Mouse (Mus musculus) heart, postnatal 4 days (tissue): ENCODE data around the gene Mmp28. TPM values are rescaled to one million over a fixed set of nuclear protein-coding genes. Genes with fewer than 3 reads are reported as not detected.

Experiments
- DNase-seq: peaks from one replicate; pipeline ENCODE4 v3.0.0; 2021
- total RNA-seq, 2 experiments: library from RNA; stranded (reverse); gene quantifications; 2 replicates each; pipeline ENCODE4 v1.2.3; 2021

Gene Mmp28
- total RNA-seq = 1 to 10 TPM; 7.0 to 7.1 TPM

DNA sequence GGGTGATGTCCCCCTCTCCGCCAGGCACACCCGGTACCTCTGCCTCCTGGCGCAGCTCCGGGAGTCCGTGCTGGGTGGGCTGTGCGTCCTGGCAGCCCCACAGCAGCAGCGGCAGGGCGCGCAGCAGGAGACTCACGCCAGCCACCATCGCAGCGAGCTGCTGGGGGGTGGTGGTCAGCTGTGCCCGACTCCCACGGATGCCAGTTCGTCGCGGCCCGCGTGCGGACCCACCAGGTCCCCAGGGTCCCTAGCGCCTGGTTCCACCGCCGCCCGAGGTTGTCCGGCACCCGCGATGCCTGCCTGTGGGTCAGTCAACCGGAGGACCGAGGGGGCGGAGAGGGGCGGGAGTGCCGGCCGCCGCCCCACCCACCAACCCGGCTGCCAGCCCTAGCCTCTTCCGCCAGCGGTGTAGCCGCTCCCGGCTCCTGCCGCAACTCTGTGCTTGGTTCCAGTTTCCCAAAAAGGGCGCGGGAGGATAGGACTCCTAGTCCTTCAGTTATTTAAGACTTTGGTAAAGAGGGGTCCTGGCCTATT lies at the start of gene Mmp28:
Mmp28 (minus strand) TSS at position 361 of the 534 bp plus-strand sequence.
- DNase-seq = peak; percentile 73

- DNase-seq = no peak
Measured at GRCm38 (mm10) chr11:83509521-83509920, 46.6 kb upstream of the Mmp28 start.

DNA sequence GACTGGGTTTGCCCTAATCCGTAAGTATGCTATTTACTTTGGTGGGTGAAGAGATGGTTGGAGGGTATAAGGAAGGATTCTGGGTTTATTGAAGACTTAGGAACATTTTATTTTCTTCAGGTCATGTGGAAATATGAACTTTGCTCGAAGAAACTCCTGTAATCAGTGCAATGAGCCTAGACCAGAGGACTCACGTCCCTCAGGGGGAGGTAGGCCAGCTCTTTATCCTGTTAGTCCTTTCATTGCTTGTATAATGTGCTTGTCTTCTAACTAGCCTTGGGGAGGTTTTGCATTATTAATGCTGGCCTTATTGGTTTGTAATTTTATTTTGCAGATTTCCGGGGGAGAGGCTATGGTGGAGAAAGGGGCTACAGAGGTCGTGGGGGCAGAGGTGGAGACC lies 41.4 kb upstream of the Mmp28 start:
- DNase-seq = no peak

- no peak for DNase-seq
Measured at GRCm38 (mm10) chr11:83495571-83495970, 32.7 kb upstream of the Mmp28 start.

DNA sequence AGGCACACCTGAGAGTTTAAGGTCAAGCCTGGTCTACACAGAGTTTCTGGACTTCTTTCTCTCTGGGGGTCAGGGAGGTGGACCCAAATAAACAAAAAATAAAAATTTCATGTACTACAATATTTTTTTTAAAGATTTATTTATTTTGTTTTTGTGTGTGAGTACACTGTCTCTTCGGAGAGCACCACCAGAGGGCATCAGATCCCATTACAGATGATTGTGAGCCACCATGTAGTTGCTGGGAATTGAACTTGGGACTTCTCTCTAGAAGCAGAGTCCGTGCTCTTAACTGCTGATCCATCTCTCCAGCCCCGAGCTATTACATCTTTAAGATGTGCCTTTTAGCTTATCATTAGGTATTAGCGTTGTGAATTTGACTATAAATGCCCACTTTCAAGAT lies 28.6 kb upstream of the Mmp28 start:
- no peak for DNase-seq

- DNase-seq = no peak
Measured at GRCm38 (mm10) chr11:83473235-83474016, 10.6 kb upstream of the Mmp28 start.

GRCm38 (mm10) chr11:83472324-83473234 lies 9.7 kb upstream of the Mmp28 start, which contains the start of gene Taf15:
Gene Taf15, plus strand, starts transcription at chr11:83473086.
- DNase-seq = peak; percentile 98

DNA sequence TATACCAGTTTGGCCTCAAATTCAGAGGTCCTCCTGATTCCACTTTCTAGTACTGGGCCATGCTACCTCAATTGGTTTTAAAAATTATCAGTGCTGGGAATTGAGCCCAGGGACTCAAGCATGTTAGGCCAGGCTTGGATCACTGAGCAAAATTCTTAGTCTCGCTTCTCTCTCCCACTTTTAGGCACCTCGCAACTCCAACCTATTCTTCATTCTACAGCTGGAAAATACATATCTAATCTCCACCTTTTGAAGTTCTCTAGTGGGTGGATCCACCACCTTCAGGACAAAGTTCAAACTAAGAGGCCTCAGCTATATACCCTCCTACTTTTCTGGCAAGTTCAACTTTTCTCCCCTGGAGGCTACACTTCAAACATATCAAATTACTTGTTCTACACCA lies 8.9 kb upstream of the Mmp28 start:
- DNase-seq = no peak

DNA sequence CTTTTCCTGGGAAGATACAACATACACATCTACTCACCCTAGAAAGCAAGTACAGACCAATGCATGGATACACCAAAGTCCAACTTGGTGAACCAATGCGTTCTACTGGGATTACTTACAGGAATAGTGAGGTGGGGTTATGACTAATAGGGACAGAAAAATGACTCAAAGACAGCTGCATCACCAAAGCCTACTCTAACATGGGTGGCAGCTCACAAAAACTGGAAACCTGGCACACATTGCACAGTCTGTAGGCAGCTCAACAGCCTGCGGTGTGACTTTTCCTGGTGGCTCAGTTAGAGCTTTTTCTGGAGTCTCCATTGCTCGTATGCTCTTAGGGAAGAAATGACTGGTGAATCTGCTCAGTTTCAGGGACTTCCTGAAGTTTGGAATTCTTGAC lies 5.9 kb upstream of the Mmp28 start:
- DNase-seq = no peak

DNA sequence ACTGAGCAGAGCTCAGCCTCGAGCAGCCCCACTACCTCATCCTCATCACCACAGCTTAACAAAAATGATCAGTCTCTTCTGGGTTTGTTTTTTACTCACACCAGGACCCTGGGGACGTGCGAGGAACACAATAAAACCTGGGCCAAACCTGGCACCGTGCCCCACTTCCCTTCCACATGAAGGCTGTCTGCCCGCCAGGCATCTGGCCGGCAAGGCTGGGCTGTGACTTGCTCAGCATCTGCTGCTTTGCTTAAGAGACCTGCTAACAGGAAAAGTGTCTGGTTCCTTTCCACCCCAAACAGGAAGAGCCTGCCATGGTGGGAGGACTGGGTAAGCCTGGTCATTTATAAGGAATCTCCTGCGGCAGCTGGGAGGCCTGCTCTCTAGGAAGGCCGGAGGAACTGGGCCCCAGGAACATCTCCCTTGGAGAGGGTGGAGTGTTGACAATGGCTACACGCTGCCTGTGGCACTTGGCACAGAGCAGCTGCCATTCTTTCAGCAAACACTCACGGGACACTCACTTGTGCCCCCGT lies 4.3 kb upstream of the Mmp28 start:
- DNase-seq = peak; percentile 87

DNA sequence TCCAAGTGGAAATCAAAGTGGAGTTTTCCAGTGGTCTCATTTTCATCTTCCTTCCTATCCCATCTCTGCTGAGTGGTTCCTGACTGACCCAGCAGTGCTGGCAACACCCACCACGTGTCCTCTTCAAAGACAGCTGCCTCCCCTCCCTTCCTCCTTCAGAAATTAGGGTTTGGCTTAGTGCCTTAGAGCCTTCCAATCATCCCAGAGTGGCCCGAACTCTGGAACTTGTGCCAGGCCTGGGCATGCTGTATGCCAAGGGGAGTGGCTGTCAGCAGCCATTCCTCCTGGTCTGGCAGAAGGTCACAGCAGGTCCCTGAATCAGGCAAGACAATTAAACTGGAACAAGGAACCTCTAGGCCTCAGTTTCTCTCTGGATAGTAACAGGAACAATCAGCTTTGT lies 3.1 kb upstream of the Mmp28 start:
- peak; percentile 76 for DNase-seq

DNA sequence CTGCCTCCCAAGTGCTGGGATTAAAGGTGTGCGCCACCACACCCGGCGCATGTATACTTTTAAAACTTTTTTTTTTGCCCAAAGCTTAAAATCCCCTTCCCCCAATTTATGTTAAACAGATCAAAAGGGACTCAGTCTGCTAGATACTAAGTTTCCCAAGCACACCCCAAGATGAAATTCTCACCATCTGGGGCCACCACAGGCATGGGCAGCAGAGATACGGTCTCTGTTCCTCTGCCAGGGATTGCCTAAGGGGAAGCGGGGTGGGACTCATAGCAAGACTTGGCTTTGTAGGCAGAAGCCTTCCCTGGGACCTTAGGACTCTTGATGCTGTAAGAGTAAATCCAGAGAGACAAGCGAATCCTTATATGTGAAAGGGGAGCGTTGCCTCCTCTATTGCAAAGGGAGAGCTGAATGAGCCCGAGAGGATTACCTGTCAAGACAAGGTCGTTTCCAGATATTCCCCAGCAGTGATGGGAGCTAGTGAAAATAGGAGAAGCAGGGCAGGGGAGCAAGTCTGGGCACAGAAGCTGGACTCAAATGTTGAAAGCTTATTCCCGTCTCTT lies 1.3 kb downstream of the Mmp28 start:
- peak; percentile 4 for DNase-seq

DNA sequence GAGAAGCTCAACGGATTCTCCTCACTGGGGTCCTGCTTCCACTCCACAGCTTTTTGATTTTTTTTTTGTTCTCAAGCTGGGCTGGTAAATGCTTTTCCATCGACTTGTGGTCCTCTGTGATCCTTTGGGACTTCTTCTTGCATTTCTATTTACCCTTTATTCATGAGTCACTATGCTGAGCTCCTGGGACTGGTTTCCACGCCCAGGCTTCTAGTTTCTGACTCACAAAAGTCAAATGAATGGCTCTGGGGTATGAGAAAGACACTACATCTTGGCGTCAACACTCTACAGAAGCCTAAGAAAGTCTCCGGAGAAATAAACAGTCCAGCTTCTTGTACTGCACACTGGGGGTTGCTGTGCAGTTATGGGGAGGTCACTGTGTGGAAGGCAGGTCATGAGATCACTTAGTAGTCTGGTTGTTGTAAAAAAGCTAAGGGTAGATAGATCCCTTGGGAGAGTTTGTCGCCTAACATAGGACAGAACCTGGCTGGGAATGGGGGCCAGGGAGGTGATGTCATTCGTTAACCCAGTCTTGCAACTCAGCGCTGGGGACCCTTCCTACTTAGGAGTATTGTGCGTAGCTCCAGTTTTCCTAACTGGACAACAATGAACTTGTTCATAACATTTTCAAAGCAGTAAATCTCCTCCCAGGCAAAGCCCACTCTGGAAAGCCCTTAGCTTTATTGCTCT lies 4.8 kb downstream of the Mmp28 start:
- DNase-seq = no peak

GRCm38 (mm10) chr11:83457257-83457656 lies 5.6 kb downstream of the Mmp28 start:
- no peak for DNase-seq

- no peak for DNase-seq
Measured at GRCm38 (mm10) chr11:83455608-83456007, 7.3 kb downstream of the Mmp28 start.

DNA sequence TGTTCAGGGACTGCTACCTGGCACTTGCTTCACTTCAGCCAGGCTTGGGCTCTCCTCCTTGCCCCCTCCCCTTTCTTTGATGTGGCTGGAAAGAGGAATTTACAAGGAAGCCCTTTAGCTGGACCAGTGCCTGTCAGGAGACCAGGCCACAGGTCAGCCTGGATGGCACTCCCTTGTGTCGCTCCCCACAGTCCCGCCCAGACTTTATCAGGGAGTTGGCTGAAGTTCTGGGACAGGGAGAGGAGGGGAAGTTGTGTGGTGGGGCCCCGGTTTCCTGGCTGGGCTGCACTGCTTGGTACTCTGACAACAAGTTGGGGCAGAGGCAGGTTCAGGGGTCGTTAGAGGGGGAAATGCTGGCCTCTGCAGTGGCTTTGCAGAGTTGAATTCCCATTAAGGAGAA lies 8.3 kb downstream of the Mmp28 start:
- DNase-seq = peak; percentile 55

DNA sequence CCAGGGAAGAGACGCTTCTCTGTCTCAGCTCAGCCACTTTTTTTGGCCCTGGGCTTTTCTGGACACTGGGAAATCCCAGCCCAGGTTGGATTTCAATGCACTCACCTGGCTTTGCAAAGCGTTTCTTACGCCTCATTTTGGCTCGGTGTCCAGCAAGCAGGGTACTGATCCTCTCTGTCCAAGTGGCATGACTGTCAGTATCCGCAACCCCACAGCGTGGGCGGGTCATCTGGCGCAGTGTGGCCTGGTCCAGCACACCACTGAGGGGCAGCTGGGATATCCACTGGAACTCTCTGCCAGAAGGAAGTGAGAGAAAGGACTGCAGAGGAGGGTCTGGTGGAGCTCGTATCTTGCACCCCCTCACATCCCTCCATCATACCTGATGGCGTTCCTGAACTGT lies 11.6 kb downstream of the Mmp28 start:
- no peak for DNase-seq

- no peak for DNase-seq
Measured at GRCm38 (mm10) chr11:83450550-83450949, 12.3 kb downstream of the Mmp28 start.

DNA sequence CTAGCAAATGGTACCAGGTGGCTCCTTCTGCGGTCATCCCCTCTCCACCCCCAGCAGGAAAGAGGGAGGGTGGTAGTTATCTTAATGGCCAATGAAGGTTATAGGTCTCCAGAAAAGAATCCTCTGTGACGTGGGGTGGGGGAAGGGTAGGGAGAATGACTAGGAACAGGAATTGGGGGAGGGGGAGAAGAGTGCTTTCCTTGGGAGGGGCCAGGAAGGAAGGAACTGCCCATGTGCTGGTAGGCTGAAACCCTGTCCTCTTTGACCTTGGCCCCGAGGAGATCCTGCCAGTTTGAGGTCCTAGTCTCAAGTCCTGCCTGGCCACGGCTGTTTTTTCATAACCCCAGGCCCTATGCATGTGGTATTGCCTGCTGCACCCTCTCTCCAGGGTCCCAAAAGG lies 13.6 kb downstream of the Mmp28 start:
- DNase-seq = no peak

DNA sequence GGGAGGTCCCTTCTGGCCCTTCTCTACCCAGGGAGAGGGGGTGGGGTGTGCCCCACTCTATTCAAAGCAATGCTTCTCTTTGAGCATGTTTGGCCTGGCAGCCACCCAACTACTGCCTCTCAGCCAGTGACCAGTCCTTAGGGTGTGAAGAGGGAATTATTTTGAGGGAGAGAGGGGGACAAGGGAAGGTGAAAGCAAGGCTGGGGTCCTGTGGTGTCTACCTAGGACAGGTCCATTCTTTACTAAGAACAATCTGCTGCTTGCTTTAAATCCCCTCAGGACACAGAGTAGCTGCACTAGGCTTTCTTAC lies 14.0 kb downstream of the Mmp28 start:
- DNase-seq = peak; percentile 69

DNA sequence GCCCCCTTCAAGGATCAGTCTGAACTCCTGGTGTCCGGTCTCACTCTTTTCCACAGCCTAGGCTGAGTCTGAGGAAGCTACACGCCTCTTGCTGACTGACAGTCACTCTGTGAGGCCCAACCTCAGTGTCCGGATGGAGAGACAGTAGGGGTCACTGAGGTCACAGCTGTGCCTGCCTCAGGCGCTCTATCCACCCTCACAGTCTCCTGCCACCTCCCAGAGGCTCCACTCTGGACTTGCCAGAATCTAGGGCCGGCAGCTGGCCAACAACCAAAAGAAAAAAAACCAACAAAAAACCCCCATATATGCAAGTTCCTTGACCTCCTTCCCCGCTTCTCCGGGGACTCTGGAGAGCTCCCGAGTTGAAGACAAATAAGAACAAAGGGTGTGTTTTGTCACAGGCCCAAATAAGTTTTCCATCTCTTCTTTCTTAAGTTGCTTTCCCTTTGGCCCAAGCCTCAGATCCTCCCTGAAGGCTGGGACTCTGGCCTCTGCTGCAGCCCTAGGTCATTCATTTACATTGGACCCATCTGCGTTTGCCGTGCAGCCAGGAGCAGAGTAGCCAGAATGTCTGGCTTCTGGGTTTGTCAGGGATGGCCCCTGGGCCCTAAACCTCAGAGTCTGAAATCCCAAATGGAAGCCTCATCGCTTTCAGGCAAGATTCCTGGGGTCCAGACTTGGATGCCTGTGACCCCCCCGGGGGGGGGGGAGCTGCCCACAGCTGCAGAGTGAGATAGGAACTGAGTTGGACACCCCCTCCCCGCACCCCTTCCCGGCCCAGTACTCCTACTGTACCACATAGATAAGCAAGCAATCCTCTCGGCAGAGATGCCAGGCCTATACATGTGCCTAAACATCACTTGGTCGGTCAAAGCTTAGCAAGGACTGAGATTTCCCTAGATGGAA lies 14.6 kb downstream of the Mmp28 start:
- peak; percentile 63 for DNase-seq
